Mouse (Mus musculus): ENCODE results near the gene Samd14. TPM values are rescaled to one million over a fixed set of nuclear protein-coding genes. Genes with fewer than 3 reads are reported as not detected.

Gene Samd14
- polyA plus RNA-seq (2014; fragmentation: Illumina TruSeq; extraction: RNeasy Lipid Tissue Mini Kit (QIAGEN cat#74804); ENCODE audit: low read depth, low replicate concordance): not detected

DNA sequence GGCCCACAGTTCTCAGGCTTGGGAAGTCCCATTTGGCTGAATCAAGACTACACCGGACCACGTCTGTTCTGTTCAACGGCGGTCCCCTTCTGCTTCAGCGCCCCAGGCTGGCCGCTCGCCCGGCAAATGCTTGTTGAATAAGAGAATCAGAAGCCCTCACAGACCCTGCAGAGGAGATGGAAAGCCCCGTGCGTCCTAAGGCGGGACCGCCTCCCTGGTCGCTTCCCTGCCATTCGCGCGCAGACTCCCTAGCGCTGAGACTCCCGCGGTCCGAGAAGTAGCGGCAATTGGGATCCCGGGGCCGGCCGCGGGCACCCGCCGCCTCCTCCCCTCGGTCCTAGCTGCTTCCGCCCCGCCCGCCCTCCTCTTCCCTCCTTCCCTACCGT lies at the start of gene Samd14:
Gene Samd14, plus strand, starts transcription at position 251 of the 386 bp plus-strand sequence.

DNA sequence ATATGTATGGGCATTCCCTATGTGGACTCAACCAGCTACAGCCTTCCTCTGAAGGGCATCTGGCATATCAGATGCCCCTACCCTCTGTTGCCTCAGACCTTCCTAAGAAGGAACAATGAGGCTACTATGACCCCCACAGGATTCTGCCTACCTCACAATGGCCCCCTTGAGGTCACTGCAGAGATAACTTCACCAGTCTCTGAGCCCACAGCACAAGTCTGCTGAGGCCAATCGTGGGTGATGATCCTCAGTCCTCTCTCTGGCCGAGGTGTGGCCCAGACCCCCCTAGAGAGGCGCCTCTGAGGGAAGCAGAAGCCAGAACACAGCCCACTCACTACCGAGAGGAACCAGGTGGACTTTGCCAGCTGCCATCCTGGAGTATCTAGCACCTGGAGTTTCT lies 42.3 kb upstream of the Samd14 start, which contains the start of gene Hils1:
Gene Hils1, plus strand, starts transcription at position 175 of the 400 bp plus-strand sequence.

DNA sequence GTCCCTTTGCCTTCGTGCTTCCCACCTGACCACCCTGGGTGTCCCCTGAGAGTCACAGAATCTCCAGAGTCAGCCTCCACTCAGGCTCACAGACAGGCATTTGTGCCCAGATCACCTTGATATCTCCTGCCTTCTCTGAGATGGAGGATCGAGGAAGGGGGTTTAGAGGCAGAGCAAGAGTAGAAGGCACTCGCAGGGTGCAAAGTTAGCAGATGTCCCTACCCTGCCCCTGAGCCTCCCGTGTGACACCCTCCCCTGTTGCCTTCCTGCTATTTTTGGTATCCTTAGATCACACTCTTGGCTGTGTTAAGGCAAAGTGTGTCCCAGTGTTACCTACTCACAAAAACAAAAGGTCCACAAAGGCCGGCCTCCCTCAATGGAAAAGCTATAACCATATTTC lies 33.5 kb upstream of the Samd14 start, which contains the start of gene Sgca:
Gene Sgca, minus strand, starts transcription at position 129 of the 400 bp plus-strand sequence.

DNA sequence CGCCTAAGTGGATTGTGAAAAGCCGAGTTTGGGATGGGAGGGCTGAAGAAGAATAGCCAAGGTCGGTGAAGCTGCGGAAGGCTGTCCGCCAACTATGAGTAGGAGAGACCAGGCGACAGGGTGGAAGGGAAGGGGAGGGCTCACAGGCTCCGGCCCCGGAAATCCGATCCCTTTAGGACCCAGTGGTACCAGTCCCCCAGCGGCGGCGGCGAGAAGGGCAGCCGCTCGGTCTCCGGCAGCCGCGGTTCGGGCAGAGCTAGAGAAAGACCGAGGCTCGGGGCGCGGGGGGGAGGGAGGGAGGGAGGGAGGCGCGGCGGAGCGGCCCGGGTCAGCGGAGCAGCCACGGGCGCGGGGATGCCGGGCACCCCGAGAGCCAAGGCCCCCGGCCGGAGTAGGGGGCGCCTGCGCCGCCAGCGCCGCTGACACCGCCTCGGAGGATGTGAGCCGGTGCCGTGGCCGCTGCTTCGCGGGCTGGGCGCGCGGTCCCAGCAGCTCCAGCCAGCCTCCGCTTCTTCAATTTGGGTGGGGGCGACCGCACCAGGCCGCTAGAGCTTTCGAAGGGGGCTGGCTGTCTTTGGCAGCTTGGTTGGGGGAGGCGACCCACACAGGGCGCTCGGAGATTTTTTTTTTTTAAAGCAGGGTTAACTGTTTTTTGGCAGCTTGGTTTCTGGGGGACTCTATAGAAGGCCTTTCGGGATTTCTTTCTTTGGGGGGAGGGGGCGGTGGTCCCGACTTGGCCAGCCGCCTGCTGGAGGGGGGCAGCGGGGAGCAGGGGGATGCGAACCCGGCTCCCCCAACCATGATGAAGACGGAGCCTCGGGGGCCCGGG lies 18.7 kb upstream of the Samd14 start, which contains the start of gene Ppp1r9b:
Gene Ppp1r9b, plus strand, starts transcription at position 287 of the 829 bp plus-strand sequence.

DNA sequence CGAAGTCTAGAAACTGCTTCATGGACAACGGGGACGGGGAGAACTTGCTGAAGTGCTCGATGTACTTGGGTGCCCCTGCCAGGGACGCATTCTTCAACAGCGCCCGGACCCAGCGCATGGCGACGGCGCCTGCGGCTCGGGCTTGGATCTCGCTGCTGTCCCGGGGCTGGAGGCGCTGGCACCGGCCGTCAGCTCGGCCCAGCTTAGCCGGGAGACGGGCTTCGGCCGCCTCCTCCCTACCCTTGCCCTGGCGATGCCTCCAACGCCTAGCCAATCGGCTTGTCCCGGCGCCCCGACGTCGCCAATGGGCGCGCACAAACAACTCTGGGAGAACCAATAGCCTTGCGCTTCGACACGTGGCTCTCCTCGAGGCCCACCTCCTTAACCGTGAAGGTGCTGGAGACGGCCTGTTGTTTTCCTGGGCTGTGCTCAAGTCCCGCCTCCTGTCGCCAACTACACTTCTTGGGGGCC lies 31.5 kb downstream of the Samd14 start, which contains the start of gene Pdk2:
Gene Pdk2, minus strand, starts transcription at position 216 of the 471 bp plus-strand sequence.

Other genes starting within 250 kb of the Samd14 start
- not detected for gene Tmem92, start 227.2 kb upstream of the Samd14 start, polyA plus RNA-seq (2014; fragmentation: Illumina TruSeq; extraction: RNeasy Lipid Tissue Mini Kit (QIAGEN cat#74804); ENCODE audit: low read depth, low replicate concordance)
- 1.8 TPM for gene Col1a1, start 73.7 kb upstream of the Samd14 start, polyA plus RNA-seq (2014; fragmentation: Illumina TruSeq; extraction: RNeasy Lipid Tissue Mini Kit (QIAGEN cat#74804); ENCODE audit: low read depth, low replicate concordance)
- gene Hils1, start 42.3 kb upstream of the Samd14 start, polyA plus RNA-seq (2014; fragmentation: Illumina TruSeq; extraction: RNeasy Lipid Tissue Mini Kit (QIAGEN cat#74804); ENCODE audit: low read depth, low replicate concordance): 95.6 TPM
- 0.14 TPM for gene Sgca, start 33.6 kb upstream of the Samd14 start, polyA plus RNA-seq (2014; fragmentation: Illumina TruSeq; extraction: RNeasy Lipid Tissue Mini Kit (QIAGEN cat#74804); ENCODE audit: low read depth, low replicate concordance)
- 5.4 TPM for gene Ppp1r9b, start 18.8 kb upstream of the Samd14 start, polyA plus RNA-seq (2014; fragmentation: Illumina TruSeq; extraction: RNeasy Lipid Tissue Mini Kit (QIAGEN cat#74804); ENCODE audit: low read depth, low replicate concordance)
- gene Pdk2, start 31.5 kb downstream of the Samd14 start, polyA plus RNA-seq (2014; fragmentation: Illumina TruSeq; extraction: RNeasy Lipid Tissue Mini Kit (QIAGEN cat#74804); ENCODE audit: low read depth, low replicate concordance): 11.8 TPM
- gene Itga3, start 66.9 kb downstream of the Samd14 start, polyA plus RNA-seq (2014; fragmentation: Illumina TruSeq; extraction: RNeasy Lipid Tissue Mini Kit (QIAGEN cat#74804); ENCODE audit: low read depth, low replicate concordance): 0.07 TPM
- not detected for gene Dlx3, start 110.2 kb downstream of the Samd14 start, polyA plus RNA-seq (2014; fragmentation: Illumina TruSeq; extraction: RNeasy Lipid Tissue Mini Kit (QIAGEN cat#74804); ENCODE audit: low read depth, low replicate concordance)
- 1.1 TPM for gene Dlx4, start 136.4 kb downstream of the Samd14 start, polyA plus RNA-seq (2014; fragmentation: Illumina TruSeq; extraction: RNeasy Lipid Tissue Mini Kit (QIAGEN cat#74804); ENCODE audit: low read depth, low replicate concordance)